Mouse (Mus musculus) midbrain, embryonic 16.5 days (tissue): ENCODE data around the gene Ndufs1. TPM values are rescaled to one million over a fixed set of nuclear protein-coding genes. Genes with fewer than 3 reads are reported as not detected.
A peak's percentile ranks its signal among the peaks of the same experiment; 100 is the strongest.
"Not testable (repeated sequence)": the region's sequence is repeated elsewhere in the genome, so short reads cannot be mapped to it uniquely, and the experiment has no call there.

Experiments used
- ATAC-seq: fragments of 200-750 bp; cut with Nextera tagmentation; 2 replicates; pipeline ENCODE4 v1.8.0; 2017; ENCODE audit warnings: moderate TSS enrichment
- H3K27ac ChIP-seq: fragments of 300-500 bp; sonication (generic); 2 replicates; pipeline ENCODE4 v1.5.1; 2014; ENCODE audit warnings: mild to moderate bottlenecking, low read length, mixed read lengths
- H3K27me3 ChIP-seq: fragments of 300-500 bp; sonication (generic); 2 replicates; pipeline ENCODE4 v1.6.1; 2014; ENCODE audit warnings: low read depth, low read length, mixed read lengths; ENCODE audit not compliant: control insufficient read depth, insufficient read depth
- H3K36me3 ChIP-seq: fragments of 300-500 bp; sonication (generic); 2 replicates; pipeline ENCODE4 v1.6.1; 2014; ENCODE audit warnings: mild to moderate bottlenecking, low read length, moderate library complexity, mixed read lengths; ENCODE audit not compliant: control insufficient read depth, insufficient read depth
- H3K4me1 ChIP-seq: fragments of 300-500 bp; sonication (generic); 2 replicates; pipeline ENCODE4 v1.6.1; 2014; ENCODE audit warnings: mild to moderate bottlenecking, low read length, mixed read lengths; ENCODE audit not compliant: control insufficient read depth, insufficient read depth
- H3K4me2 ChIP-seq: fragments of 300-500 bp; sonication (generic); 2 replicates; pipeline ENCODE4 v1.6.1; 2014; ENCODE audit warnings: mild to moderate bottlenecking, low read length, mixed read lengths
- H3K4me3 ChIP-seq: fragments of 300-500 bp; sonication (generic); 2 replicates; pipeline ENCODE4 v1.5.1; 2014; ENCODE audit warnings: low read depth, mild to moderate bottlenecking, low read length, moderate library complexity, mixed read lengths
- H3K9ac ChIP-seq: fragments of 300-500 bp; sonication (generic); 2 replicates; pipeline ENCODE4 v1.6.1; 2014; ENCODE audit warnings: low read depth, low read length, mixed read lengths
- H3K9me3 ChIP-seq: fragments of 300-500 bp; sonication (generic); replicated peaks from 2 replicates; pipeline ENCODE4 v1.6.1; 2014; ENCODE audit warnings: mild to moderate bottlenecking, low read length, mixed read lengths; ENCODE audit not compliant: control insufficient read depth, poor library complexity, severe bottlenecking
- WGBS: fragments of 180-500 bp; shearing (Covaris S2); extraction: QIAGEN DNeasy Blood & Tissue Kit; methylation state at CpG from one replicate; pipeline ENCODE4 v1.1.7; 2014; 5-methylcytosine and 5-hydroxymethylcytosine counted together
- polyA plus RNA-seq: library from polyadenylated mRNA; unstranded; fragments of >200 nt; fragmentation: Nextera tagmentation; extraction: Ambion mirVana; gene quantifications from 2 replicates; pipeline ENCODE4 v1.2.1, GENCODE M21; 2015

The Ndufs1 gene
- polyA plus RNA-seq, 1 experiment from 2014 or later = 137 TPM

GRCm38 (mm10) chr1:63192306-63193065 is 15.9 kb upstream of the Ndufs1 start:
- H3K9ac ChIP-seq = no peak overlapping the region
- no peak overlapping the region for H3K4me2 ChIP-seq
- H3K27ac ChIP-seq = no peak overlapping the region
- WGBS = 90% methylated on average over 11 of the region's 11 CpGs
- no peaks in the 10 kb centered on the region for H3K9me3 ChIP-seq
- no peak for ATAC-seq
- H3K4me3 ChIP-seq = no peak overlapping the region
- no peaks in the 10 kb centered on the region for H3K27me3 ChIP-seq
- H3K4me1 ChIP-seq = no peaks in the 10 kb centered on the region
- no peaks in the 10 kb centered on the region for H3K36me3 ChIP-seq

DNA sequence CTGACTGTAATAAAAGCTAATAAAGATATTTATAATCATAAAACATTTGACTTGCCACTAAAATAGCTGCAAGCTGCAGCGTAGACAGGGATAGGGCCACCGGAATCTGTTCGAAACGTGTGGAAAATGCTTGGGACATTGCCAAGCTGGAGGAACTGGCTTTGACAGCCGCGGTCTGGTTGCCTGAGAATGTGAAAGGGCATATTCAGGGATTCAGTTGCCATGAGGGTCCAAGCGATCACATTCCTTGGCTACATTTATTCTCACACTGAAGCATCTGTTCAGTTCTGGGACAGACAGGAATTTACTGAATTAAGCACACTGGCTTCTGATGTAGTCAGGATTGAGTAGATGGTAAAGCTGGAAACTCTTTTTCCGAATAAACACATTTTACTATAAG is 14.2 kb upstream of the Ndufs1 start:
- Histone ChIP-seq H3K36me3 (no peaks in the 10 kb centered on the region), H3K9me3 (no peaks in the 10 kb centered on the region), H3K4me2 (no peak overlapping the region), H3K27me3 (no peaks in the 10 kb centered on the region), H3K4me1 (no peaks in the 10 kb centered on the region), H3K4me3 (no peak overlapping the region), H3K27ac (no peak overlapping the region), H3K9ac (no peak overlapping the region)
- ATAC-seq = no peak
- 72% methylated on average over 8 of the region's 8 CpGs for WGBS

- Histone ChIP-seq H3K27ac (no peak overlapping the region), H3K9me3 (no peaks in the 10 kb centered on the region), H3K36me3 (no peaks in the 10 kb centered on the region), H3K4me3 (no peak overlapping the region), H3K4me2 (no peak overlapping the region), H3K4me1 (no peaks in the 10 kb centered on the region), H3K9ac (no peak overlapping the region), H3K27me3 (no peaks in the 10 kb centered on the region)
- no peak for ATAC-seq
- 94% methylated on average over 3 of the region's 3 CpGs for WGBS
These were observed 11.9 kb upstream of the Ndufs1 start for GRCm38 (mm10) chr1:63188536-63188935.

DNA sequence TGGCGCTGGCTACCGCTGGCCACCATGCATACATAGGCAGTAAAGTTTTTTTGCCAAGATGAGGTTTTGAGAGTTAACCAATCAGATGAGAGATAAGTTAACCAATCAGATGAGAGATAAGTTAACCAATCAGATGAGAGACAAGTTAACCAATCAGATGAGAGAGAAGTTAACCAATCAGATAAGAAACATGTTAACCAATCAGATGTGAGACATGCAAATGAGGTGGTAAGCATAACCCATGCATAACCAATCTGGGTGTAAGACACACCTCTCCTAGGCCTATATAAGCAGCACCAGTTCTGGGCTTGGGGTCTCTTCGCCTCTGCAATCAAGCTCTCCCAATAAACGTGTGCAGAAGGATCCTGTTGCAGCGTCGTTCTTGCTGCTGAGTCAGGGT is 8.8 kb upstream of the Ndufs1 start:
- not testable (repeated sequence) for H3K27me3 ChIP-seq, ATAC-seq, H3K4me3 ChIP-seq, H3K9ac ChIP-seq, H3K36me3 ChIP-seq, H3K9me3 ChIP-seq, H3K4me1 ChIP-seq, H3K4me2 ChIP-seq, H3K27ac ChIP-seq
- 96% methylated on average over 6 of the region's 6 CpGs for WGBS

- ATAC-seq = no peak
These were observed 6.1 kb upstream of the Ndufs1 start for GRCm38 (mm10) chr1:63182636-63183270.

DNA sequence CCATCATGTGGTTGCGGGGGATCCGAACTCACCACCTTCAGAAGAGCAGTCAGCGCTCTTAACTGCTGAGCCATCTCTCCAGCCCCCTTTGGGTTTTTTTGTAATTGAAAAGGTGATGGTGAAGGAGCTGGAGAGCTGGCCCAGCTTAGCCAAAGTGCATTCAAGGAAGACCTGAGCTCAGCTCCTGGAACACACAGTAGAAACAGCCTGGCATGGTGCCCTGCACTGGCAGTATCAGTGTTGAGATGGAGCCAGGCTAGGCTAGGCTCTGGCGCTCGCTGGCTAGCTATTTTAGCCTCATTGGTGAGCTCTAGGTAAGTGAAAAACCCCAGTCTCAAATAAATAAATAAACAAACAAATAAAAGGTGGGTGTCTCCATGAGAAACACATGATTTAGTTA is 5.6 kb upstream of the Ndufs1 start:
- H3K9ac ChIP-seq = no peak overlapping the region
- no peaks in the 10 kb centered on the region for H3K27me3 ChIP-seq
- WGBS = 79% methylated on average over 3 of the region's 5 CpGs
- H3K36me3 ChIP-seq = peaks cover 3% of the 10 kb centered on the region; the same call in 1 of the 2 replicates
- peak; percentile 16; the same call in 1 of the 2 replicates for ATAC-seq
- H3K9me3 ChIP-seq = no peaks in the 10 kb centered on the region
- peaks cover 15% of the 10 kb centered on the region for H3K4me1 ChIP-seq
- H3K27ac ChIP-seq = no peak overlapping the region
- no peak overlapping the region for H3K4me2 ChIP-seq
- H3K4me3 ChIP-seq = no peak overlapping the region

More at GRCm38 (mm10) chr1:63182636-63183270, 6.1 kb upstream of the Ndufs1 start:
- WGBS = 55% methylated on average over 10 of the region's 10 CpGs
- Histone ChIP-seq H3K4me3 (no peak overlapping the region), H3K27me3 (no peaks in the 10 kb centered on the region), H3K36me3 (peaks cover 3% of the 10 kb centered on the region; the same call in 1 of the 2 replicates), H3K4me2 (no peak overlapping the region), H3K27ac (no peak overlapping the region), H3K4me1 (peaks cover 11% of the 10 kb centered on the region), H3K9ac (no peak overlapping the region), H3K9me3 (no peaks in the 10 kb centered on the region)

- Histone ChIP-seq H3K36me3 (peaks cover 3% of the 10 kb centered on the region; the same call in 1 of the 2 replicates), H3K9me3 (no peaks in the 10 kb centered on the region), H3K9ac (no peak overlapping the region), H3K4me1 (peaks cover 15% of the 10 kb centered on the region), H3K4me2 (no peak overlapping the region), H3K27ac (peak overlapping the region; percentile 55; the same call in 1 of the 2 replicates), H3K4me3 (no peak overlapping the region), H3K27me3 (no peaks in the 10 kb centered on the region)
- ATAC-seq = peak; percentile 10; the same call in 1 of the 2 replicates
- WGBS = 90% methylated on average over 1 of the region's 1 CpGs
These were observed 4.8 kb upstream of the Ndufs1 start for GRCm38 (mm10) chr1:63181480-63181879.

DNA sequence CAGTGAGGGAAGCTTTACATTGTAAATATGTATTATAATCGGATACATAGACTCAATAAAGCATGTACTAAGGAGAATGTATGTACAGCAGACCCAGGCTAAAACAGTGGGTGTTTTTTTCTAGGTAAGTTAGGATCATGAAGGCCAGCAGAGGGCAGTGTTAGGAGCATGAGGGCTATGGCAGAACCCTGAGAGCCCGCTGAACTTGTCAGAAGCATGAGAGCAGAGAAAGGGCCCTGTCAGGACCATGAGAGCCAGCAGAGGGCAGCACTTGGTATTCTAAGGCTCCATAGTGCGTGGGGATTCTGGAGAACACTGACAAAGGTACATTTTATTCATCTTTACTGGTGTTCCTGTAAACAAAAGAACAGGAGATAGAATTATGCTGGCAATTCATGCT is 4.4 kb upstream of the Ndufs1 start:
- Histone ChIP-seq H3K9ac (no peak overlapping the region), H3K4me1 (peaks cover 15% of the 10 kb centered on the region), H3K27ac (peak overlapping the region; percentile 55; the same call in 1 of the 2 replicates), H3K9me3 (no peaks in the 10 kb centered on the region), H3K27me3 (no peaks in the 10 kb centered on the region), H3K4me3 (no peak overlapping the region), H3K4me2 (no peak overlapping the region), H3K36me3 (peaks cover 3% of the 10 kb centered on the region; the same call in 1 of the 2 replicates)
- ATAC-seq = peak; percentile 83
- under 1% methylated on average over 3 of the region's 3 CpGs for WGBS

DNA sequence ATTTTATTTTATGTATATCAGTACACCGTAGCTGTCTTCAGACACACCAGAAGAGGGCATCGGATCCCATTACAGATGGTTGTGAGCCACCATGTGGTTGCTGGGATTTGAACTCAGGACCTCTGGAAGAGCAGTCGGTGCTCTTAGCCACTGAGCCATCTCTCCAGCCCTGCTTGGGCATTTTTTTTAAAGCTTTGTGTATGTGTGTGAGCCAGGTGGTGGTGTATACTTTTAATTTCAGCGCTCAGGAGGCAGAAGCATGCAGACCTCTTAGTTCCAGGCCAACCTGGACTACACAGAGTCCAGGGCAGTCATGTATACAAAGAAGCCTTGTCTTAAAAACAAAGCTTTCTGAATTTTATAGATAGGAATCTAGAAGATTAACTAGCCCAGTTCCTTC is 3.9 kb upstream of the Ndufs1 start:
- WGBS = 75% methylated on average over 4 of the region's 4 CpGs
- H3K27ac ChIP-seq, H3K4me3 ChIP-seq, H3K9ac ChIP-seq, H3K27me3 ChIP-seq, H3K9me3 ChIP-seq, H3K36me3 ChIP-seq, H3K4me2 ChIP-seq, ATAC-seq: not testable (repeated sequence)
- H3K4me1 ChIP-seq = peaks cover 18% of the 10 kb centered on the region
